Mouse (Mus musculus) liver, postnatal 0 days (tissue): ENCODE results near the gene Aff3. TPM values are rescaled to one million over a fixed set of nuclear protein-coding genes. Genes with fewer than 3 reads are reported as not detected.

ENCODE experiments used
- ATAC-seq: fragments of 200-750 bp; cut with Nextera tagmentation; 2 replicates; pipeline ENCODE4 v1.8.0; 2017; ENCODE audit warnings: mild to moderate bottlenecking, moderate library complexity
- DNase-seq: peaks from one replicate; pipeline ENCODE4 v3.0.0-alpha.2; 2016
- H3K27ac ChIP-seq: fragments of 300-500 bp; sonication (generic); 2 replicates; pipeline ENCODE4 v1.5.1; 2014; ENCODE audit warnings: antibody characterized with exemption, moderate library complexity, mild to moderate bottlenecking, low read depth
- H3K27me3 ChIP-seq: fragments of 300-500 bp; sonication (generic); 2 replicates; pipeline ENCODE4 v1.6.1; 2014; ENCODE audit warnings: low read length, control low read depth, mixed read lengths; ENCODE audit not compliant: insufficient read depth
- H3K36me3 ChIP-seq: fragments of 300-500 bp; sonication (generic); replicated peaks from 2 replicates; pipeline ENCODE4 v1.6.1; 2014; ENCODE audit warnings: mild to moderate bottlenecking, control low read depth, low read length, moderate library complexity, mixed read lengths; ENCODE audit not compliant: insufficient read depth
- H3K4me1 ChIP-seq: fragments of 300-500 bp; sonication (generic); 2 replicates; pipeline ENCODE4 v1.6.1; 2014; ENCODE audit warnings: antibody characterized with exemption, mild to moderate bottlenecking, control low read depth; ENCODE audit not compliant: insufficient read depth
- H3K4me2 ChIP-seq: fragments of 300-500 bp; sonication (generic); 2 replicates; pipeline ENCODE4 v1.6.1; 2014; ENCODE audit warnings: low read depth, mild to moderate bottlenecking, low read length, moderate library complexity, mixed read lengths
- H3K4me3 ChIP-seq: fragments of 300-500 bp; sonication (generic); 2 replicates; pipeline ENCODE4 v1.5.1; 2014; ENCODE audit warnings: low read depth, low read length
- H3K9ac ChIP-seq: fragments of 300-500 bp; sonication (generic); replicated peaks from 2 replicates; pipeline ENCODE4 v1.6.1; 2014; ENCODE audit warnings: mild to moderate bottlenecking, moderate library complexity
- H3K9me3 ChIP-seq: fragments of 300-500 bp; sonication (generic); 2 replicates; pipeline ENCODE4 v1.6.1; 2016; ENCODE audit warnings: mild to moderate bottlenecking, control low read depth, low read length, mixed read lengths
- CTCF ChIP-seq: sonication (generic); IDR thresholded peaks from 2 replicates; pipeline ENCODE4 v1.5.1; 2016; ENCODE audit warnings: antibody characterized with exemption, low read depth
- EP300 ChIP-seq: IDR thresholded peaks from 2 replicates; pipeline ENCODE4 v1.6.1; 2016; ENCODE audit warnings: antibody characterized with exemption, low read depth, mild to moderate bottlenecking
- WGBS: fragments of 180-500 bp; shearing (Covaris S2); extraction: QIAGEN DNeasy Blood & Tissue Kit; methylation state at CpG from one replicate; pipeline ENCODE4 v1.1.7; 2014; ENCODE audit not compliant: insufficient replicate concordance; 5-methylcytosine and 5-hydroxymethylcytosine counted together
- polyA plus RNA-seq: library from polyadenylated mRNA; unstranded; fragments of >200 nt; fragmentation: Nextera tagmentation; extraction: Ambion mirVana; gene quantifications from 2 replicates; pipeline ENCODE4 v1.2.1, GENCODE M21; 2015

Gene Aff3
- polyA plus RNA-seq, 1 experiment from 2014 or later, result 1.1 TPM

GRCm38 (mm10) chr1:38536929-38537540 lies 127.7 kb downstream of the Aff3 start:
- no peak for TF ChIP-seq CTCF
- no peak for TF ChIP-seq EP300
- H3K36me3 ChIP-seq, result no peaks in the 10 kb centered on the region
- DNase-seq, result no peak
- 77% methylated on average over 16 of the region's 16 CpGs for WGBS
- H3K4me3 ChIP-seq, result no peak overlapping the region
- ATAC-seq, result no peak
- H3K4me1 ChIP-seq, result no peaks in the 10 kb centered on the region
- no peak overlapping the region for H3K27ac ChIP-seq
- H3K9ac ChIP-seq, result no peak overlapping the region
- H3K9me3 ChIP-seq, result no peaks in the 10 kb centered on the region
- H3K27me3 ChIP-seq, result no peaks in the 10 kb centered on the region
- H3K4me2 ChIP-seq, result no peak overlapping the region

- TF ChIP-seq EP300, result no peak
- TF ChIP-seq CTCF, result no peak
- no peak for ATAC-seq
- 74% methylated on average over 7 of the region's 7 CpGs for WGBS
Observed at GRCm38 (mm10) chr1:38532581-38532980, 132.2 kb downstream of the Aff3 start.

GRCm38 (mm10) chr1:38528607-38529006 lies 136.1 kb downstream of the Aff3 start:
- 74% methylated on average over 5 of the region's 5 CpGs for WGBS
- Histone ChIP-seq H3K27me3 (no peaks in the 10 kb centered on the region), H3K27ac (no peak overlapping the region), H3K4me3 (no peak overlapping the region), H3K9ac (no peak overlapping the region), H3K4me1 (0 out of 2 replicates have a peak, but pooled peaks cover 4% of the 10 kb centered on the region), H3K4me2 (no peak overlapping the region), H3K36me3 (no peaks in the 10 kb centered on the region), H3K9me3 (no peaks in the 10 kb centered on the region)
- DNase-seq, result no peak
- TF ChIP-seq EP300 (no peak), CTCF (no peak)
- no peak for ATAC-seq

More at GRCm38 (mm10) chr1:38532581-38532980, 132.2 kb downstream of the Aff3 start:
- no peaks in the 10 kb centered on the region for H3K27me3 ChIP-seq
- H3K4me2 ChIP-seq, result no peak overlapping the region
- H3K9me3 ChIP-seq, result no peaks in the 10 kb centered on the region
- no peak overlapping the region for H3K9ac ChIP-seq
- no peaks in the 10 kb centered on the region for H3K36me3 ChIP-seq
- no peak for DNase-seq
- H3K4me1 ChIP-seq, result 0 out of 2 replicates have a peak, but pooled peaks cover 4% of the 10 kb centered on the region
- H3K4me3 ChIP-seq, result no peak overlapping the region
- H3K27ac ChIP-seq, result no peak overlapping the region

GRCm38 (mm10) chr1:38526568-38526967 lies 138.2 kb downstream of the Aff3 start:
- no peaks in the 10 kb centered on the region for H3K36me3 ChIP-seq
- DNase-seq (no peak), ATAC-seq (peak; percentile 97)
- no peaks in the 10 kb centered on the region for H3K9me3 ChIP-seq
- 61% methylated on average over 5 of the region's 5 CpGs for WGBS
- 0 out of 2 replicates have a peak, but pooled peaks cover 4% of the 10 kb centered on the region for H3K4me1 ChIP-seq
- TF ChIP-seq EP300, result peak; percentile 57; the same call in 1 of the 2 replicates
- TF ChIP-seq CTCF, result no peak
- no peak overlapping the region for H3K9ac ChIP-seq
- peak overlapping the region; percentile 79 for H3K27ac ChIP-seq
- H3K4me2 ChIP-seq, result no peak overlapping the region
- H3K27me3 ChIP-seq, result no peaks in the 10 kb centered on the region
- no peak overlapping the region for H3K4me3 ChIP-seq

- no peaks in the 10 kb centered on the region for H3K36me3 ChIP-seq
- no peaks in the 10 kb centered on the region for H3K4me1 ChIP-seq
- no peaks in the 10 kb centered on the region for H3K27me3 ChIP-seq
- DNase-seq (no peak), ATAC-seq (no peak)
- TF ChIP-seq CTCF (no peak), EP300 (no peak)
- no peak overlapping the region for H3K4me3 ChIP-seq
- no peak overlapping the region for H3K4me2 ChIP-seq
- 86% methylated on average over 11 of the region's 11 CpGs for WGBS
- H3K9me3 ChIP-seq, result no peaks in the 10 kb centered on the region
- no peak overlapping the region for H3K9ac ChIP-seq
- no peak overlapping the region for H3K27ac ChIP-seq
Observed at GRCm38 (mm10) chr1:38521651-38522050, 143.1 kb downstream of the Aff3 start.

- Histone ChIP-seq H3K36me3 (no peaks in the 10 kb centered on the region), H3K4me3 (no peak overlapping the region), H3K27ac (no peak overlapping the region), H3K4me1 (no peaks in the 10 kb centered on the region; the same call in 1 of the 2 replicates), H3K9ac (no peak overlapping the region), H3K27me3 (no peaks in the 10 kb centered on the region), H3K4me2 (no peak overlapping the region), H3K9me3 (no peaks in the 10 kb centered on the region)
- DNase-seq, result no peak
- no peak for TF ChIP-seq EP300
- TF ChIP-seq CTCF, result no peak
- no peak for ATAC-seq
- WGBS, result 33% methylated on average over 1 of the region's 1 CpGs
Observed at GRCm38 (mm10) chr1:38516225-38516624, 148.5 kb downstream of the Aff3 start.

GRCm38 (mm10) chr1:38514634-38515011 lies 150.1 kb downstream of the Aff3 start:
- no peak for ATAC-seq
- Histone ChIP-seq H3K4me1 (no peaks in the 10 kb centered on the region; the same call in 1 of the 2 replicates), H3K27me3 (no peaks in the 10 kb centered on the region), H3K4me3 (no peak overlapping the region), H3K9me3 (no peaks in the 10 kb centered on the region), H3K9ac (no peak overlapping the region), H3K36me3 (no peaks in the 10 kb centered on the region), H3K4me2 (no peak overlapping the region), H3K27ac (no peak overlapping the region)
- no peak for DNase-seq
- TF ChIP-seq EP300 (no peak), CTCF (no peak)
- WGBS, result 66% methylated on average over 4 of the region's 4 CpGs
